Mouse (Mus musculus) lung, embryonic 14.5 days (tissue): ENCODE results near the gene Spata5. TPM values are rescaled to one million over a fixed set of nuclear protein-coding genes. Genes with fewer than 3 reads are reported as not detected.

Source experiments
- ATAC-seq: fragments of 200-750 bp; cut with Nextera tagmentation; 2 replicates; pipeline ENCODE4 v1.8.0; 2017; ENCODE audit warnings: mild to moderate bottlenecking, moderate TSS enrichment, moderate library complexity; ENCODE audit not compliant: insufficient read depth
- DNase-seq: peaks from one replicate; pipeline ENCODE4 v3.0.0-alpha.2; 2015
- H3K27ac ChIP-seq: fragments of 300-500 bp; sonication (generic); 2 replicates; pipeline ENCODE4 v1.5.1; 2014; ENCODE audit warnings: low read depth, mild to moderate bottlenecking, moderate library complexity
- H3K27me3 ChIP-seq: fragments of 300-500 bp; sonication (generic); 2 replicates; pipeline ENCODE4 v1.6.1; 2014; ENCODE audit warnings: low read length, control low read depth; ENCODE audit not compliant: insufficient read depth
- H3K36me3 ChIP-seq: fragments of 300-500 bp; sonication (generic); 2 replicates; pipeline ENCODE4 v1.6.1; 2014; ENCODE audit warnings: control low read depth; ENCODE audit not compliant: insufficient read depth
- H3K4me1 ChIP-seq: fragments of 300-500 bp; sonication (generic); 2 replicates; pipeline ENCODE4 v1.6.1; 2014; ENCODE audit warnings: antibody characterized with exemption, control low read depth; ENCODE audit not compliant: insufficient read depth
- H3K4me2 ChIP-seq: fragments of 300-500 bp; sonication (generic); 2 replicates; pipeline ENCODE4 v1.6.1; 2014; ENCODE audit warnings: mild to moderate bottlenecking
- H3K4me3 ChIP-seq: fragments of 300-500 bp; sonication (generic); 2 replicates; pipeline ENCODE4 v1.5.1; 2014; ENCODE audit warnings: low read depth, low read length
- H3K9ac ChIP-seq: fragments of 300-500 bp; sonication (generic); 2 replicates; pipeline ENCODE4 v1.6.1; 2014
- H3K9me3 ChIP-seq: fragments of 300-500 bp; sonication (generic); 2 replicates; pipeline ENCODE4 v1.6.1; 2016; ENCODE audit warnings: low read depth, low read length, control low read depth
- CTCF ChIP-seq: IDR thresholded peaks from 2 replicates; pipeline ENCODE4 v1.5.1; 2016; ENCODE audit warnings: antibody characterized with exemption, low read depth
- WGBS: fragments of 180-500 bp; shearing (Covaris S2); extraction: QIAGEN DNeasy Blood & Tissue Kit; methylation state at CpG from one replicate; pipeline ENCODE4 v1.1.7; 2014; 5-methylcytosine and 5-hydroxymethylcytosine counted together
- polyA plus RNA-seq: library from polyadenylated mRNA; unstranded; fragments of >200 nt; fragmentation: Nextera tagmentation; extraction: Ambion mirVana; gene quantifications from 2 replicates; pipeline ENCODE4 v1.2.1, GENCODE M21; 2014

The Spata5 gene
- polyA plus RNA-seq, 1 experiment from 2014 or later: 42.0 TPM

GRCm38 (mm10) chr3:37418961-37419457 lies 687 bp upstream of the Spata5 start:
- DNase-seq (no peak), ATAC-seq (no peak)
- peak overlapping the region; percentile 71 for H3K9ac ChIP-seq
- TF ChIP-seq CTCF: no peak
- peak overlapping the region; percentile 93 for H3K4me3 ChIP-seq
- H3K27me3 ChIP-seq: no peaks in the 10 kb centered on the region
- WGBS: under 1% methylated on average over 30 of the region's 30 CpGs
- H3K9me3 ChIP-seq: no peaks in the 10 kb centered on the region
- H3K27ac ChIP-seq: peak overlapping the region; percentile 86
- no peaks in the 10 kb centered on the region for H3K36me3 ChIP-seq
- peaks cover 9% of the 10 kb centered on the region; the same call in 1 of the 2 replicates for H3K4me1 ChIP-seq
- peak overlapping the region; percentile 84 for H3K4me2 ChIP-seq

DNA sequence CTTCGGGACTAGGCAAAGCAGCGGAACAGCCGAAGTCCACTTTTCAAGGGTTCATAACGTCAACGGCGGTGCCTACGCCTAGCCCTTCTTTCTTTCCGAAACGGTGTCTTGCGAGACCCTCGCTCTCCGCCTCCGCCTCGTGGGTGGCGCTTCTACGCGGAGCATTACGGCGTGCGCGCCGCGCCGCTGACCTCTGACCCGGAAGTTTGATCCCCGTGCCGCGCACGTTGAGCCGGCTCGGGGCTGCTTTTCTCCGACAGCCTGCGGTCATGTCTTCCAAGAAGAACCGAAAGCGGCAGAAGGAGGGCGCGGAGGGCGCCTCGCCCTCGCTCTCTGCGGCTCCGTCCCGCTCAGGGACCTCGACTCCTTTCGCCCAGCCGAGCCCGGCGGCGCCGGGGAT lies 376 bp downstream of the Spata5 start, which contains the start of gene Nudt6:
TSS of gene Nudt6 (minus strand) at position 140 of the 400 bp plus-strand sequence.
- DNase-seq (peak; percentile 99), ATAC-seq (peak; percentile 88)
- H3K27me3 ChIP-seq: no peaks in the 10 kb centered on the region
- peak within 1 kb of the TSS; percentile 94 for H3K27ac ChIP-seq
- peak within 1 kb of the TSS; percentile 92 for H3K4me2 ChIP-seq
- H3K36me3 ChIP-seq: no peaks in the 10 kb centered on the region
- H3K9me3 ChIP-seq: no peaks in the 10 kb centered on the region
- peaks cover 9% of the 10 kb centered on the region; the same call in 1 of the 2 replicates for H3K4me1 ChIP-seq
- WGBS: under 1% methylated on average over 50 of the region's 50 CpGs
- H3K9ac ChIP-seq: peak within 1 kb of the TSS; percentile 82
- TF ChIP-seq CTCF: no peak
- H3K4me3 ChIP-seq: peak within 1 kb of the TSS; percentile 93

- Histone ChIP-seq H3K27ac (peak overlapping the region; percentile 94), H3K4me2 (peak overlapping the region; percentile 92), H3K9me3 (no peaks in the 10 kb centered on the region), H3K4me1 (peaks cover 9% of the 10 kb centered on the region; the same call in 1 of the 2 replicates), H3K27me3 (no peaks in the 10 kb centered on the region), H3K4me3 (peak overlapping the region; percentile 93), H3K36me3 (no peaks in the 10 kb centered on the region), H3K9ac (peak overlapping the region; percentile 82)
- under 1% methylated on average over 24 of the region's 24 CpGs for WGBS
- no peak for TF ChIP-seq CTCF
- ATAC-seq (no peak), DNase-seq (peak; percentile 61)
Observed at GRCm38 (mm10) chr3:37420641-37421040, 945 bp downstream of the Spata5 start.

- no peaks in the 10 kb centered on the region for H3K27me3 ChIP-seq
- peak overlapping the region; percentile 92 for H3K4me2 ChIP-seq
- 12% methylated on average over 3 of the region's 3 CpGs for WGBS
- peak overlapping the region; percentile 93 for H3K4me3 ChIP-seq
- peaks cover 4% of the 10 kb centered on the region; the same call in 1 of the 2 replicates for H3K36me3 ChIP-seq
- H3K9ac ChIP-seq: peak overlapping the region; percentile 82
- DNase-seq (no peak), ATAC-seq (no peak)
- H3K27ac ChIP-seq: no peak overlapping the region
- peaks cover 9% of the 10 kb centered on the region; the same call in 1 of the 2 replicates for H3K4me1 ChIP-seq
- H3K9me3 ChIP-seq: no peaks in the 10 kb centered on the region
- no peak for TF ChIP-seq CTCF
Observed at GRCm38 (mm10) chr3:37421179-37421578, 1.5 kb downstream of the Spata5 start.

DNA sequence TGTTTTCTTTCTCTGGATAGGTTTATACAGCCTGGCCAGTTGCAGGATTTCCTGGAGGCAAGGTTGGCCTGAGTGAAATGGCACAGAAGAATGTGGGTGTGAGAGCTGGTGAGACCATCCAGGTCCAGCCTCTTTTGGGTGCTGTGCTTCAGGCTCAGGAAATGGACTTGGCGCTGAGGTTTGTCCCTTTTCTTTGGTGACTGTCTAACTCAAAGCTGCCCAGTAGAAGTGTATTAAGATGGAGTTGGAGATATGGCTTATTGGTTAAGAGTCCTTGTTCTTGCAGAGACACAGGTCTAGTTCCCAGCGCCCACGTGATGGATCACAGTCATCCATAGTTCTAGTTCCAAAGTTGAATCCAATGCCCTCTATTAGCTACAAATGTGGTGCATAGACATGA lies 6.4 kb downstream of the Spata5 start:
- peaks cover 2% of the 10 kb centered on the region; the same call in 1 of the 2 replicates for H3K4me1 ChIP-seq
- no peak overlapping the region for H3K27ac ChIP-seq
- ATAC-seq: no peak
- no peak overlapping the region for H3K9ac ChIP-seq
- WGBS: 93% methylated on average over 3 of the region's 3 CpGs
- peaks cover 22% of the 10 kb centered on the region for H3K36me3 ChIP-seq
- DNase-seq: no peak
- no peak for TF ChIP-seq CTCF
- no peaks in the 10 kb centered on the region for H3K27me3 ChIP-seq
- no peak overlapping the region for H3K4me3 ChIP-seq
- no peaks in the 10 kb centered on the region for H3K9me3 ChIP-seq
- no peak overlapping the region for H3K4me2 ChIP-seq

GRCm38 (mm10) chr3:37430359-37430758 lies 10.7 kb downstream of the Spata5 start:
- ATAC-seq: no peak
- H3K4me3 ChIP-seq: no peak overlapping the region
- no peak overlapping the region for H3K9ac ChIP-seq
- no peaks in the 10 kb centered on the region for H3K27me3 ChIP-seq
- DNase-seq: no peak
- H3K9me3 ChIP-seq: no peaks in the 10 kb centered on the region
- H3K27ac ChIP-seq: no peak overlapping the region
- no peak overlapping the region for H3K4me2 ChIP-seq
- H3K4me1 ChIP-seq: no peaks in the 10 kb centered on the region
- peaks cover 42% of the 10 kb centered on the region for H3K36me3 ChIP-seq
- TF ChIP-seq CTCF: no peak

- no peaks in the 10 kb centered on the region for H3K27me3 ChIP-seq
- DNase-seq (peak; percentile 61), ATAC-seq (no peak; the same call in 1 of the 2 replicates)
- no peak overlapping the region for H3K4me2 ChIP-seq
- TF ChIP-seq CTCF: no peak
- H3K4me1 ChIP-seq: no peaks in the 10 kb centered on the region
- no peak overlapping the region for H3K27ac ChIP-seq
- H3K36me3 ChIP-seq: peaks cover 27% of the 10 kb centered on the region
- no peaks in the 10 kb centered on the region for H3K9me3 ChIP-seq
- no peak overlapping the region for H3K4me3 ChIP-seq
- H3K9ac ChIP-seq: no peak overlapping the region
- WGBS: 82% methylated on average over 1 of the region's 1 CpGs
Observed at GRCm38 (mm10) chr3:37439770-37440169, 20.1 kb downstream of the Spata5 start.
